Mouse (Mus musculus) limb, embryonic 13.5 days (tissue): ENCODE measurements around the gene Csnk1e. TPM values are rescaled to one million over a fixed set of nuclear protein-coding genes. Genes with fewer than 3 reads are reported as not detected.
"Not testable (repeated sequence)": the region's sequence is repeated elsewhere in the genome, so short reads cannot be mapped to it uniquely, and the experiment has no call there.

Experiments used
- ATAC-seq: fragments of 200-750 bp; cut with Nextera tagmentation; 2 replicates; pipeline ENCODE4 v1.8.0; 2017; ENCODE audit warnings: low read depth, moderate number of reproducible peaks, moderate TSS enrichment; ENCODE audit not compliant: low FRiP score
- H3K27ac ChIP-seq: fragments of 300-500 bp; sonication (generic); 2 replicates; pipeline ENCODE4 v1.5.1; 2015; ENCODE audit warnings: inconsistent platforms, mild to moderate bottlenecking, moderate library complexity
- H3K27me3 ChIP-seq: fragments of 300-500 bp; sonication (generic); 2 replicates; pipeline ENCODE4 v1.6.1; 2015; ENCODE audit warnings: mild to moderate bottlenecking, inconsistent platforms
- H3K36me3 ChIP-seq: fragments of 300-500 bp; sonication (generic); 2 replicates; pipeline ENCODE4 v1.6.1; 2015; ENCODE audit warnings: inconsistent platforms, mild to moderate bottlenecking, moderate library complexity
- H3K4me1 ChIP-seq: fragments of 300-500 bp; sonication (generic); 2 replicates; pipeline ENCODE4 v1.6.1; 2015; ENCODE audit warnings: inconsistent platforms
- H3K4me2 ChIP-seq: fragments of 300-500 bp; sonication (generic); replicated peaks from 2 replicates; pipeline ENCODE4 v1.6.1; 2015; ENCODE audit warnings: inconsistent platforms, mild to moderate bottlenecking, moderate library complexity
- H3K4me3 ChIP-seq: fragments of 300-500 bp; sonication (generic); 2 replicates; pipeline ENCODE4 v1.5.1; 2015; ENCODE audit warnings: moderate library complexity, mild to moderate bottlenecking, inconsistent platforms
- H3K9ac ChIP-seq: fragments of 300-500 bp; sonication (generic); 2 replicates; pipeline ENCODE4 v1.6.1; 2015; ENCODE audit warnings: mild to moderate bottlenecking, inconsistent platforms
- H3K9me3 ChIP-seq: fragments of 300-500 bp; sonication (generic); 2 replicates; pipeline ENCODE4 v1.6.1; 2016; ENCODE audit warnings: inconsistent platforms
- WGBS: fragments of 180-500 bp; shearing (Covaris S2); methylation state at CpG from one replicate; pipeline ENCODE4 v1.1.7; 2015; 5-methylcytosine and 5-hydroxymethylcytosine counted together
- polyA plus RNA-seq: library from polyadenylated mRNA; unstranded; fragments of >200 nt; fragmentation: Nextera tagmentation; extraction: Ambion mirVana; gene quantifications from 2 replicates; pipeline ENCODE4 v1.2.1, GENCODE M21; 2015

The Csnk1e gene
- polyA plus RNA-seq, 1 experiment from 2014 or later = 109 TPM

DNA sequence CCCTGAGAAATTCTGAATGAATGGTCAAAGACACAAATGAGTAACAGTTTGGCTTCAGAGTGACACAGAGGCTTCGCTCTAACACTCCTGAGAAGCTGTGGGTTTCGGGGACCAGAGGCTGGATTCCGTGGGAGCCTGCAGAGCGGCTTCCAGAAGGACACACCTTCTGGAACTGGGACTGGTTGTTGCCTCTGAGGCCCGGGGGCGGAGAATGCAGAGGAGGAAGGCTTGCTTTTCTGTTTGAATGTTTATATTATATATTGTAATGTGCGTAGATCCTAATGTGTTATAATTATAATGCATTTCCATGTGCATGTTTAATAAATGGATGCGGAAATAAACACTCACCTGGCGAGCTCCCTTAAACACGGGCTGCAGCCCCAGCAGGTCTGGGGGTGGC lies 15.7 kb upstream of the Csnk1e start:
- H3K4me1 ChIP-seq = peaks cover 9% of the 10 kb centered on the region
- peak overlapping the region; percentile 19; the same call in 1 of the 2 replicates for H3K9ac ChIP-seq
- peak overlapping the region; percentile 55 for H3K4me2 ChIP-seq
- ATAC-seq = no peak
- peaks cover 7% of the 10 kb centered on the region for H3K27me3 ChIP-seq
- no peaks in the 10 kb centered on the region for H3K9me3 ChIP-seq
- H3K27ac ChIP-seq = no peak overlapping the region
- 45% methylated on average over 10 of the region's 10 CpGs for WGBS
- H3K4me3 ChIP-seq = peak overlapping the region; percentile 31; the same call in 1 of the 2 replicates
- no peaks in the 10 kb centered on the region for H3K36me3 ChIP-seq

- WGBS = 33% methylated on average over 17 of the region's 17 CpGs
- H3K36me3 ChIP-seq = no peaks in the 10 kb centered on the region
- peak overlapping the region; percentile 19; the same call in 1 of the 2 replicates for H3K9ac ChIP-seq
- no peak for ATAC-seq
- peaks cover 9% of the 10 kb centered on the region for H3K4me1 ChIP-seq
- H3K27me3 ChIP-seq = peaks cover 7% of the 10 kb centered on the region
- peak overlapping the region; percentile 31 for H3K4me3 ChIP-seq
- H3K4me2 ChIP-seq = peak overlapping the region; percentile 55
- H3K27ac ChIP-seq = no peak overlapping the region
- no peaks in the 10 kb centered on the region for H3K9me3 ChIP-seq
Observed at GRCm38 (mm10) chr15:79470583-79470982, 15.2 kb upstream of the Csnk1e start.

DNA sequence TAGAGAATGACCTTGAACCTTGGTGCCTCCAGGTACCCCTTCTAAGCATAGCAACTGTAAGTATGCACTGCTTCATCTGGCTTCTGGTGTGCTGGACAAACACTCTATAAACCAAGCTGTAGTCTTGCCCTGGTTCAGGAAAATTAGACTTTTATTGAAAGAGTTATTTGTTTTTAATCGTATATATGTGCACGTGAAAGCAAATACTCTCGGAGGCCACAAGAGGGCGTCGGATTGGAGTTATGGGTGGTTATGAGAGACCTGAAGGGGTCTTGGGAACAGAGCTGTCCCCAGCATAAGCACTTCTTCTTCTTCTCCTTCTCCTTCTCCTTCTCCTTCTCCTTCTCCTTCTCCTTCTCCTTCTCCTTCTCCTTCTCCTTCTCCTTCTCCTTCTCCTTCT lies 14.2 kb upstream of the Csnk1e start:
- Histone ChIP-seq H3K4me3 (no peak overlapping the region), H3K9me3 (no peaks in the 10 kb centered on the region), H3K4me2 (no peak overlapping the region), H3K27ac (no peak overlapping the region), H3K27me3 (peaks cover 8% of the 10 kb centered on the region), H3K36me3 (no peaks in the 10 kb centered on the region), H3K4me1 (peaks cover 9% of the 10 kb centered on the region), H3K9ac (no peak overlapping the region)
- ATAC-seq = no peak
- 66% methylated on average over 5 of the region's 5 CpGs for WGBS

- no peaks in the 10 kb centered on the region for H3K36me3 ChIP-seq
- no peak overlapping the region for H3K4me2 ChIP-seq
- H3K9me3 ChIP-seq = no peaks in the 10 kb centered on the region
- peak; percentile 86 for ATAC-seq
- WGBS = 5% methylated on average over 18 of the region's 18 CpGs
- H3K9ac ChIP-seq = no peak overlapping the region
- peaks cover 32% of the 10 kb centered on the region for H3K27me3 ChIP-seq
- no peak overlapping the region for H3K27ac ChIP-seq
- no peak overlapping the region for H3K4me3 ChIP-seq
- peaks cover 9% of the 10 kb centered on the region for H3K4me1 ChIP-seq
Observed at GRCm38 (mm10) chr15:79466601-79467286, 11.4 kb upstream of the Csnk1e start.

- Histone ChIP-seq H3K36me3 (no peaks in the 10 kb centered on the region), H3K4me1 (peaks cover 9% of the 10 kb centered on the region), H3K27me3 (peaks cover 14% of the 10 kb centered on the region), H3K4me3 (no peak overlapping the region), H3K9ac (no peak overlapping the region), H3K27ac (no peak overlapping the region), H3K4me2 (no peak overlapping the region), H3K9me3 (0 out of 2 replicates have a peak, but pooled peaks cover under 1% of the 10 kb centered on the region)
- ATAC-seq = no peak
- WGBS = 76% methylated on average over 6 of the region's 6 CpGs
Observed at GRCm38 (mm10) chr15:79456546-79456945, 1.2 kb upstream of the Csnk1e start.

DNA sequence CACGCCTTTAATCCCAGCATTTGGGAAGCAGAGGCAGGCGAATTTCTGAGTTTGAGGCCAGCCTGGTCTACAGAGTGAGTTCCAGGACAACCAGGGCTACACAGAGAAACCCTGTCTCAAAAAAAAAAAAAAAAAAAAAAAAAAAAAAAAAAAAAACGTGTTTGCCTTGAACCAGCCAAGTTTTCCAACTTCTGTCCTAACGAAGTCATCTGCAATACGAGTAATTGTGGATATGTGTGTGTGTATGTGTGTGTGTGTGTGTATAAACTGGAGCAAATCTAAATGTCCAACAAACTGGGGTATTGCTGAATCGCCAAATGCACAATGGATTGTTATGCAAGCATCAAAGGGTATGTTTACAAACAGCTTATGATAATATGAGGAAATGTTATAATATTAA lies 738 bp upstream of the Csnk1e start:
- not testable (repeated sequence) for H3K9ac ChIP-seq, H3K27ac ChIP-seq, H3K4me2 ChIP-seq, H3K4me3 ChIP-seq, H3K4me1 ChIP-seq, ATAC-seq, H3K9me3 ChIP-seq, H3K36me3 ChIP-seq
- 49% methylated on average over 6 of the region's 6 CpGs for WGBS
- peaks cover 10% of the 10 kb centered on the region for H3K27me3 ChIP-seq

GRCm38 (mm10) chr15:79453831-79454230 lies 1.5 kb downstream of the Csnk1e start:
- ATAC-seq = no peak
- H3K27me3 ChIP-seq = peaks cover 7% of the 10 kb centered on the region
- H3K4me1 ChIP-seq = peaks cover 9% of the 10 kb centered on the region
- H3K27ac ChIP-seq = no peak overlapping the region
- no peaks in the 10 kb centered on the region for H3K36me3 ChIP-seq
- H3K9me3 ChIP-seq = 0 out of 2 replicates have a peak, but pooled peaks cover 3% of the 10 kb centered on the region
- no peak overlapping the region for H3K4me2 ChIP-seq
- no peak overlapping the region for H3K4me3 ChIP-seq
- WGBS = 91% methylated on average over 4 of the region's 4 CpGs
- no peak overlapping the region for H3K9ac ChIP-seq

DNA sequence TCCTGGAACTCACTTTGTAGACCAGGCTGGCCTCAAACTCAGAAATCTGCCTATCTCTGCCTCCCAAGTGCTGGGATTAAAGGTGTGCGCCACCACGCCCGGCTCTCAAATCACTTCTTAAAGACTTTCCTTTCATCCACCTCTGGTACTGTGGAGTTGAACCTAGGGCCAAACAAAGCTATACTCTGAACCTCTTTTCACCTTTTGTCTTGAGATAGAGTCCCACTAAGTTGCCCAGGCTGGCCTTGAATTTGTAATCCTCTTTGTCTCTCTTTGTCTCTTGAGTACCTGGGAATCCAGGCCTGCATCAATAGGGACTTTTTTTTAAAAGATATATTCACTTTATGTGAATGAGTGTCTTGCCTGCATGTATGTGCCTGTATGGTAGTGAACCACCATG lies 7.3 kb downstream of the Csnk1e start:
- peaks cover 4% of the 10 kb centered on the region; the same call in 1 of the 2 replicates for H3K27me3 ChIP-seq
- no peak overlapping the region for H3K4me3 ChIP-seq
- 91% methylated on average over 3 of the region's 3 CpGs for WGBS
- H3K36me3 ChIP-seq = no peaks in the 10 kb centered on the region
- 0 out of 2 replicates have a peak, but pooled peaks cover 3% of the 10 kb centered on the region for H3K9me3 ChIP-seq
- H3K4me2 ChIP-seq = no peak overlapping the region
- 0 out of 2 replicates have a peak, but pooled peaks cover under 1% of the 10 kb centered on the region for H3K4me1 ChIP-seq
- ATAC-seq = no peak
- no peak overlapping the region for H3K9ac ChIP-seq
- no peak overlapping the region for H3K27ac ChIP-seq

DNA sequence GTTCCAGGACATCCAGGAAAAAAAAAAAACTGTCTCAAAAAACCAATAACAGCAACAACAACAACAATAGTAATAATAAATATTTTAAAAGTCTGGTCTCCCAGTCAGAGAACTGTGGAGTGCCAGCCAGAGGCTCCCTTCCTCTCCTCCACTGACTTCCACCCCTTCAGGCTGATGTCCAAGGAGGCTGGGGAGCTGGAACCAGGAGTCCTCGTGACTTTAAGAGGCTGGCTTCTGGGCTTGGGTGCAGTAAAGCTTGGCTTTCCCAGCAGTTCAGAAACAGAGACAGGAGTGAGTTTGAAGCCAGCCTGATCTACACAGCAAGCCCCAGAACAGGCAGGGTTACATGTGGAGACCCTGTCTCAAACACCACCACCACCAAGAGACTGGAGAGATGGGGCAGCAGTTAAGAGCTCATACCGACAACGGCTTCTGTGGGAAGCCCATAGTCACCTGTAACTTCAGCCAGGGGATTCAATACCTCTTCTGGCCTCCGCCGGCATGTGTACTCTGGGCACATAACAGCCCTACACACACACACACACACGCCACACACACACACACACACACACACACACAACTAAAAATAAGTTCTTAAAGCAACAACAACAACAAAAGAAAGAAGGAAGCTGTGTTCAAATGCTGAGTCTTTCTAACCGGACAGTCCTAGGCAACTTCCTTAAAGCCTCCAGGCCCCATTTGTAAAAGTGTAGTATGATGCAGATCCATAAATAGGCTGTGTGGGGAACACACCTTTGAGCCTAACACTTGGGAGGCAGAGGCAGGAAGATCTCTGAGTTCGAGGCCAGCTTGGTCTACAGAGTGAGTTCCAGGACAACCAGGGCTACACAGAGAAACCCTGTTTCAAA lies 9.3 kb downstream of the Csnk1e start:
- Histone ChIP-seq H3K4me1 (peaks cover 10% of the 10 kb centered on the region), H3K9me3 (no peaks in the 10 kb centered on the region), H3K9ac (no peak overlapping the region), H3K27me3 (no peaks in the 10 kb centered on the region), H3K4me3 (no peak overlapping the region), H3K4me2 (no peak overlapping the region), H3K27ac (no peak overlapping the region), H3K36me3 (no peaks in the 10 kb centered on the region)
- no peak for ATAC-seq
- 76% methylated on average over 8 of the region's 8 CpGs for WGBS

- H3K36me3 ChIP-seq = peaks cover under 1% of the 10 kb centered on the region; the same call in 1 of the 2 replicates
Observed at GRCm38 (mm10) chr15:79443856-79444410, 11.4 kb downstream of the Csnk1e start.

DNA sequence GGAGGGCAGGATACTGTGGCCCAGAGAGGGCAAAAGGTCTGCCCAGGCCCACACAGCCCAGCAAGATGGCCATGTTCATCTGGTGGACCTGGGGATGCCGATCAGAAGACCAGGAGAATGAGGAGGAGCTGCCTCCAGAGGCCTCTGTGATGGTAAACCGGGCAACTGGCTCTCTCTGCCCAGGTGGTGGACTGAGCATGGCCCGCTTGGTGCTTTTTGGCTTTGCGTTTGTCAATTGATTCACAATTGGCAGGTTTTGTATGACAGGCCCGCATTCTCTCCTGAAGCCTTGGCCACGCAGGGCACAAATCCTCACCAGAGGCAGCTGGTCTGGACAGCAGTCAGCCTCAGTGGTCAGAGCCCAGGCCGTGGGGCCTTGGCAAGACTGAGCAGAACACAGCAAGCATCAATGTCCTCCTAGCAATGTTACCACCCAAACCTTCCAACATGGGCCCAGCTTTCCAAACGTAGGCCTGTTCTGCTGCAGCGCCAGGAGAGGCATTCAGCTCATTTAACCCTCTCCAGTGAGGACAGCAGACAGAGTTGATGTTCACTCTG lies 12.3 kb downstream of the Csnk1e start:
- Histone ChIP-seq H3K27me3 (no peaks in the 10 kb centered on the region), H3K4me3 (no peak overlapping the region), H3K36me3 (peaks cover 10% of the 10 kb centered on the region), H3K9me3 (no peaks in the 10 kb centered on the region), H3K4me1 (peaks cover 39% of the 10 kb centered on the region), H3K4me2 (no peak overlapping the region), H3K9ac (peak overlapping the region; percentile 2; the same call in 1 of the 2 replicates), H3K27ac (no peak overlapping the region)
- WGBS = 83% methylated on average over 9 of the region's 9 CpGs
- ATAC-seq = no peak

More at GRCm38 (mm10) chr15:79443856-79444410, 11.4 kb downstream of the Csnk1e start:
- H3K4me2 ChIP-seq = no peak overlapping the region
- peak overlapping the region; percentile 14; the same call in 1 of the 2 replicates for H3K9ac ChIP-seq
- H3K27ac ChIP-seq = no peak overlapping the region
- no peaks in the 10 kb centered on the region for H3K27me3 ChIP-seq
- peaks cover 30% of the 10 kb centered on the region for H3K4me1 ChIP-seq
- WGBS = 63% methylated on average over 7 of the region's 7 CpGs
- H3K9me3 ChIP-seq = no peaks in the 10 kb centered on the region
- ATAC-seq = no peak
- no peak overlapping the region for H3K4me3 ChIP-seq

- Histone ChIP-seq H3K4me2 (peak overlapping the region; percentile 90), H3K9ac (peak overlapping the region; percentile 98), H3K4me1 (peaks cover 45% of the 10 kb centered on the region), H3K9me3 (no peaks in the 10 kb centered on the region), H3K36me3 (peaks cover 18% of the 10 kb centered on the region), H3K27ac (peak overlapping the region; percentile 96), H3K4me3 (peak overlapping the region; percentile 93), H3K27me3 (no peaks in the 10 kb centered on the region)
- ATAC-seq = peak; percentile 4; the same call in 1 of the 2 replicates
- WGBS = 6% methylated on average over 6 of the region's 6 CpGs
Observed at GRCm38 (mm10) chr15:79442257-79442611, 13.1 kb downstream of the Csnk1e start.
